Mouse (Mus musculus) limb, embryonic 15.5 days (tissue): ENCODE results near the gene Olfr285. TPM values are rescaled to one million over a fixed set of nuclear protein-coding genes. Genes with fewer than 3 reads are reported as not detected.
A peak's percentile ranks its signal among the peaks of the same experiment; 100 is the strongest.

Source experiments
- ATAC-seq: fragments of 200-750 bp; cut with Nextera tagmentation; 2 replicates; pipeline ENCODE4 v1.8.0; 2017; ENCODE audit warnings: low read depth, moderate TSS enrichment; ENCODE audit not compliant: insufficient number of reproducible peaks, low FRiP score, low TSS enrichment
- H3K27ac ChIP-seq: fragments of 300-500 bp; sonication (generic); 2 replicates; pipeline ENCODE4 v1.5.1; 2015; ENCODE audit warnings: moderate library complexity, mild to moderate bottlenecking, inconsistent platforms
- H3K27me3 ChIP-seq: fragments of 300-500 bp; sonication (generic); 2 replicates; pipeline ENCODE4 v1.6.1; 2015; ENCODE audit warnings: inconsistent platforms
- H3K36me3 ChIP-seq: fragments of 300-500 bp; sonication (generic); 2 replicates; pipeline ENCODE4 v1.6.1; 2015; ENCODE audit warnings: inconsistent platforms
- H3K4me1 ChIP-seq: fragments of 300-500 bp; sonication (generic); 2 replicates; pipeline ENCODE4 v1.6.1; 2015; ENCODE audit warnings: inconsistent platforms
- H3K4me2 ChIP-seq: fragments of 300-500 bp; sonication (generic); 2 replicates; pipeline ENCODE4 v1.6.1; 2015; ENCODE audit warnings: mild to moderate bottlenecking, inconsistent platforms
- H3K4me3 ChIP-seq: fragments of 300-500 bp; sonication (generic); 2 replicates; pipeline ENCODE4 v1.5.1; 2015; ENCODE audit warnings: mild to moderate bottlenecking, inconsistent platforms
- H3K9ac ChIP-seq: fragments of 300-500 bp; sonication (generic); 2 replicates; pipeline ENCODE4 v1.6.1; 2015; ENCODE audit warnings: inconsistent platforms
- H3K9me3 ChIP-seq: fragments of 300-500 bp; sonication (generic); 2 replicates; pipeline ENCODE4 v1.6.1; 2016; ENCODE audit warnings: inconsistent platforms
- whole genome bisulfite sequencing: fragments of 180-500 bp; shearing (Covaris S2); methylation state at CpG from one replicate; pipeline ENCODE4 v1.1.7; 2015; 5-methylcytosine and 5-hydroxymethylcytosine counted together
- polyA plus RNA-seq: library from polyadenylated mRNA; unstranded; fragments of >200 nt; fragmentation: Nextera tagmentation; extraction: Ambion mirVana; gene quantifications from 2 replicates; pipeline ENCODE4 v1.2.1, GENCODE M21; 2015

The Olfr285 gene
- polyA plus RNA-seq: not detected in 2 replicates

DNA sequence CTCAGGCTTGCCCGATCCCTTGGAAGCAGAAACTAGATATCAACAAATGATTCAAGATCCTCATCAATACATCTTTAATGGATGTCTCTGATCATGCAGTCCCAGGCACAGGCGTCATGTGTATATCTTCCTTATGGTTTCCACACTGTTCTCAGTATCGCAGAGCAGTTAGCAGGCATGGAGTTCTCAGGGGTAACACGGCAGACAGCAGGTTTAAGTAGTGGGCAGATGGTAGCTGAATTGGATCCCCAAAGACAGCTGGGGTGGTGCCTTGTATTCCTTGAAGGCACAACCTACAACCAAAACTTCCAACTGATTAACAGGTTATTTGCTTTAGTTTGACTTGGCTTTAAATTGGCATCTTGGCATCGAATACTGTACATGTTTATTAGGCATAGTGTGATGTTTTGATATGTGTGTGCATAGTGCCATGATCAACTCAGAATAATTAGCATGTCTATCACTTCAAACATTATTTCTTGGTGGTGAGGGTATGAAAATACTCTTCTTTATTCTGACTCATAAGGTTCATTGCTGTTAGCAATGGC, at the start of gene Olfr285:
Gene Olfr285, minus strand, starts transcription at position 177 of the 548 bp plus-strand sequence.
- Histone ChIP-seq H3K4me1 (no peaks in the 10 kb centered on the region), H3K27me3 (no peaks in the 10 kb centered on the region), H3K4me2 (no peak within 1 kb of the TSS), H3K9ac (no peak within 1 kb of the TSS), H3K27ac (no peak within 1 kb of the TSS), H3K9me3 (no peaks in the 10 kb centered on the region), H3K36me3 (no peaks in the 10 kb centered on the region), H3K4me3 (no peak within 1 kb of the TSS)
- 91% methylated on average over 5 of the region's 5 CpGs for WGBS
- ATAC-seq: no peak

DNA sequence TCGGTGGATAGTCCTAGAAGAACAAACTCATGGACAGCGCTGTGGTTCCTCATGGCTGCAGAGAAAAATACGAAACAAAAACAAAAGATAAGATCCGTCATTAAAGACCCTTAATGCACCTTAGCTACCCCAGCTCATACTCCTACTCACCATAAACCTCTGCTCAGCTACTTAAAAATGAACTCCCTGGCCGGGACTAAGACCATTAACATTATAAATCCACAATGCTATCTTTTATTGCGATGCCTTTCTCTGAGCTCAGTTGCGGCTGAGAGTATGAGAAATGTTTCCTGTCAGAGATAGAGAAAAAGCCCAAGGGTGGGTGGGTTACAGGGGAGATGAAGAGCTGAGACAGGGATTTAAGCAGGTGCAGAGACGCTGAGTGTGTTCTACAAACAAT, 23.7 kb upstream of the Olfr285 start, which contains the start of gene Olfr284:
Gene Olfr284, minus strand, starts transcription at position 101 of the 400 bp plus-strand sequence.
- H3K4me2 ChIP-seq: no peak within 1 kb of the TSS
- no peaks in the 10 kb centered on the region for H3K27me3 ChIP-seq
- H3K4me3 ChIP-seq: no peak within 1 kb of the TSS
- no peak within 1 kb of the TSS for H3K9ac ChIP-seq
- no peaks in the 10 kb centered on the region for H3K36me3 ChIP-seq
- no peak for ATAC-seq
- H3K27ac ChIP-seq: no peak within 1 kb of the TSS
- WGBS: 80% methylated on average over 8 of the region's 8 CpGs
- H3K4me1 ChIP-seq: no peaks in the 10 kb centered on the region
- no peaks in the 10 kb centered on the region for H3K9me3 ChIP-seq

DNA sequence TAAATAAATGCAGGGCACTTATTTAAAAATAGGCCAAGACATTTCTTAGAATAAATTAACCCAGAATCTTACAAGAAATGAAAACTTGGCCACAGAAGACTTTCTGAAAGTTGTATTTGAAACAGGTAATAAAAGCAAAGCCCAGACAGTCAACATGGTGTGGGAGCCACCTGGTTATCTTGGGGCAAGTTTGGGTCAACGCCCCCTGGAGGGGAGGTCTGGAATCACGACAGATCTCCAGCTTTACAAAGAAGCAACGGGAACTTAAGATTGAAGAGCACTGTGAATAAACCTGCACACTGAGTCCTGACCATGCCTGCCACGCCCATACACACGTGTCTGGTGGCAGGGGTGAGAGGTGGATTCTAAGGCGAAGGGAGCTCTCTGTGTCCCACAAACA, 1.4 kb downstream of the Olfr285 start:
- no peaks in the 10 kb centered on the region for H3K36me3 ChIP-seq
- H3K4me3 ChIP-seq: no peak overlapping the region
- H3K4me1 ChIP-seq: no peaks in the 10 kb centered on the region
- H3K9ac ChIP-seq: no peak overlapping the region
- no peaks in the 10 kb centered on the region for H3K9me3 ChIP-seq
- no peak overlapping the region for H3K27ac ChIP-seq
- ATAC-seq: no peak
- no peaks in the 10 kb centered on the region for H3K27me3 ChIP-seq
- H3K4me2 ChIP-seq: no peak overlapping the region
- WGBS: 49% methylated on average over 6 of the region's 6 CpGs

DNA sequence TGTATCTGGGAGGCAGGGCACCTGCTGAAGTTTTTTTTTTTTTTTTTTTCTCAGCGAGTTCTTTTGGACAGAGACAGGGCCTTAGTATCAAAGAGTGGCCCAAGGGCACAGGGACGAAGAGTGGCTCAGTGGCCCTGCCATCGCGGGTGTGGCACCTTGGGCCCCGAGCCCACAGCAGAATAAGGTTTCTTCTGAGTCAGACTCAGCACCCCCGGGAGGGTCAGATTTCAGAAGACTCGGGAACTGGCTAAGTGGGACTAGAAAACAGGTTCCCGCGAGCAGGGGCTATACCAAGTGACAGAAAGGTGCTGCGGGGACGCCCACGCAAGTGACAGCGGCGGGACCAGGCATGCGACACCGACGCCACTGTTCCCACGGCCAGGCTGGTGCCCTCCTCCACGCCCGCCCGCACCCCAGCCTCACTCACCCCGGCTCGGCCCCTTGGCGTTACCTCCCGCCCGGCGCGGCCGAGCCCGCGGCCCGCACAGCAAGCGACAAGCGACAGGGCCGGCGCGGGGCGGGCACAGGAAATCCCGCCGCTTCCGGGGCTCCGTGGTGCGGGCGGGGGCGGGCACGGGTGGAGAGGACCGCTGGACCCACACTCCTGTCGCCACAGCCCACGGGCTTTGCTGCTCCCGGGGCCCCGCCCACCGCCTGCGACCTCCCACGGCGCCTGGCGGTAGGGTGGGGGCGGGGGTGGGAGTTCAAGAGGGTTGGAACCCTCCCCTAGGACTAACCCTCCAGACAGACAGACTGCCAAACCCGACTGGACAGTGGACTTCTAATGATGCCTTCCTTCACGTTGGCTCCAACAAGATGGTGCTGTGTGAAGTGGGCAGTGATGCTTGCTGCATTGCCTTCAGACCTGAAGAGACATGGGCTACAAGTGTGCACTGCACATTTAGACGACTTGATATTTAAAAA, 21.3 kb downstream of the Olfr285 start, which contains the start of gene Zfp641:
Gene Zfp641, minus strand, starts transcription at position 534 of the 924 bp plus-strand sequence.
- Histone ChIP-seq H3K4me3 (peak within 1 kb of the TSS; percentile 54), H3K4me2 (peak within 1 kb of the TSS; percentile 94), H3K27me3 (peaks cover 24% of the 10 kb centered on the region), H3K36me3 (no peaks in the 10 kb centered on the region), H3K9me3 (no peaks in the 10 kb centered on the region), H3K9ac (peak within 1 kb of the TSS; percentile 40), H3K4me1 (peaks cover 7% of the 10 kb centered on the region), H3K27ac (no peak within 1 kb of the TSS)
- WGBS: 2% methylated on average over 57 of the region's 60 CpGs
- no peak for ATAC-seq

DNA sequence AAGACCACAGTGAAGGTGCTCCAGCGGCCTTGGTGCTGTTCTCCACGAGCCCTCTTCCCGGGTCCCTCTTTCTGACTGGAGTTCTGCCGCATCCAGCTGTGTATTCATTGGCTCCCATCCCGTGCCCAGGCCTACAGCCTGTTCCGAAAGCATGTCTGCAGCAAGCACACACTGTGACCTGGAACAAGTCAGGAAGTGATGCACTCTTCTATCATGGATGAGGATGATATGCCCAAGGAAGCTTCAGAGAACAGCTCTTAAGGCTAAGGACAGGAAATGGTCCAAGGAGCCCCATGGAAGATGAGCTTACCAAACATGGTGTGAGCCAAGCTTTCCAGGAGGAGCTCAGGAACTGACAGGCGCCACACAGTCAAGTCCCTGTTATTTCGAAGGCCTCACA, 23.5 kb downstream of the Olfr285 start:
- no peak for ATAC-seq
- 84% methylated on average over 8 of the region's 8 CpGs for WGBS

DNA sequence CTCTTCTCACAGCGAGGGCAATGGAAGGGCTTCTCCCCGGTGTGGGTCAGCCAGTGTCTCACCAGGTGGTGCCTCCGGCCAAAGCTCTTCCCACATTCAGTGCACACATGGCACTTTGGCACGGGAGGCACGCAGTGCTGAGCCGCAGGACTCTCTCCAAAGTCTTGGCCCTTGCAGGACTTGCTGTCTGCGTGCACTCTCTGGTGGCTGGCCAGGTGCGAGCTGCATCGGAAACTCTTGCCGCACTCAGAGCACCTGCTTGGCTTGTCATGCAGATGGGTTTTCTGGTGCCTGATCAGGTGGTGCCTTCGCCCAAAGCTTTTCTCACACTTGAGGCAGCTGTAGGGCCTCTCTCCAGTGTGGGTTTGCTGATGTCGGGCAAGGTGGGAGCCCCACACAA, 28.6 kb downstream of the Olfr285 start:
- no peaks in the 10 kb centered on the region for H3K9me3 ChIP-seq
- H3K36me3 ChIP-seq: no peaks in the 10 kb centered on the region
- 70% methylated on average over 12 of the region's 12 CpGs for WGBS

More for the DNA sequence above, 23.5 kb downstream of the Olfr285 start:
- Histone ChIP-seq H3K36me3 (no peaks in the 10 kb centered on the region), H3K27me3 (peaks cover 24% of the 10 kb centered on the region), H3K9ac (no peak overlapping the region), H3K4me2 (no peak overlapping the region), H3K9me3 (no peaks in the 10 kb centered on the region), H3K27ac (no peak overlapping the region), H3K4me1 (peaks cover 7% of the 10 kb centered on the region), H3K4me3 (no peak overlapping the region)

DNA sequence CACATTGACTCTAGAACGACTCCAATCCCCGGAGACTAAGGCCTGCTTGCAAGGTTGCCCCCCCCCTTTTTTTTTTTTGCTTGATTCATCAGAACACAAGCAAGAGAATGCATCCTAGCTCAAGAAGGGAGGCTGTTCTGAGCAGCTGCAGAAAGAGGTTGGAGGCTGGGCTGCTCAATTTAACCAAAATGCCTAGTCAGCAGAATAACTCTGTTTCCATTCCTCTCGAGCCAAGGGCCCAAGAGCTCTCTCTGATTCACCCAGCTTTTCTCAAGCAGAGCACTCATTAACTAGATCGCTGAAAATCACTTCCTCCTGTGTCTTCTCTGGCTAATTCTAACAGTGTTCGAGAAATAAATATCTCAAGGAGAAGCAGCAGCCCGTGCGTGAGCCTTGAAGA, 30.7 kb downstream of the Olfr285 start:
- WGBS: 67% methylated on average over 7 of the region's 7 CpGs
- Histone ChIP-seq H3K27ac (no peak overlapping the region), H3K9ac (no peak overlapping the region), H3K4me1 (no peaks in the 10 kb centered on the region), H3K9me3 (no peaks in the 10 kb centered on the region), H3K36me3 (no peaks in the 10 kb centered on the region), H3K4me2 (no peak overlapping the region), H3K27me3 (no peaks in the 10 kb centered on the region), H3K4me3 (no peak overlapping the region)
- ATAC-seq: no peak

More for the DNA sequence above, 28.6 kb downstream of the Olfr285 start:
- Histone ChIP-seq H3K27me3 (0 out of 2 replicates have a peak, but pooled peaks cover 3% of the 10 kb centered on the region), H3K4me2 (no peak overlapping the region), H3K4me1 (no peaks in the 10 kb centered on the region), H3K4me3 (no peak overlapping the region), H3K9ac (no peak overlapping the region), H3K27ac (no peak overlapping the region)
- ATAC-seq: no peak

Other genes starting within 250 kb of the Olfr285 start
- 47.5 and 77.4 TPM in 2 replicates for gene Pfkm, start 224.8 kb downstream of the Olfr285 start, polyA plus RNA-seq
- 28.6 and 29.3 TPM in 2 replicates for gene Senp1, start 223.6 kb downstream of the Olfr285 start, polyA plus RNA-seq
- 46.7 and 56.3 TPM in 2 replicates for gene Asb8, start 151.7 kb downstream of the Olfr285 start, polyA plus RNA-seq
- 0.20 and 0.40 TPM in 2 replicates for gene Ccdc184, start 150.2 kb downstream of the Olfr285 start, polyA plus RNA-seq
- gene Olfr288, start 121.8 kb downstream of the Olfr285 start, polyA plus RNA-seq: not detected in 2 replicates
- not detected in 2 replicates for gene Gm44579, start 96.4 kb downstream of the Olfr285 start, polyA plus RNA-seq
- gene Olfr287, start 96.3 kb downstream of the Olfr285 start, polyA plus RNA-seq: not detected in 2 replicates
- gene Olfr286, start 82.9 kb downstream of the Olfr285 start, polyA plus RNA-seq: not detected in 2 replicates
- gene H1fnt, start 60.1 kb downstream of the Olfr285 start, polyA plus RNA-seq: not detected in 2 replicates
- 0.20 and 0.56 TPM in 2 replicates for gene Zfp641, start 21.2 kb downstream of the Olfr285 start, polyA plus RNA-seq
- gene Olfr284, start 23.6 kb upstream of the Olfr285 start, polyA plus RNA-seq: not detected in 2 replicates
- gene Olfr283, start 63.6 kb upstream of the Olfr285 start, polyA plus RNA-seq: not detected in 2 replicates
- gene Olfr282, start 113.9 kb upstream of the Olfr285 start, polyA plus RNA-seq: not detected in 2 replicates
- not detected in 2 replicates for gene Olfr281, start 135.2 kb upstream of the Olfr285 start, polyA plus RNA-seq
- not detected in 2 replicates for gene OR5BS1P, start 152.5 kb upstream of the Olfr285 start, polyA plus RNA-seq
- 0.20 TPM in 1 of 2 replicates, not detected in the other for gene Lalba, start 165.4 kb upstream of the Olfr285 start, polyA plus RNA-seq
- gene Olfr279, start 175.0 kb upstream of the Olfr285 start, polyA plus RNA-seq: not detected in 2 replicates
- gene Kansl2, start 216.9 kb upstream of the Olfr285 start, polyA plus RNA-seq: 90.5 and 101 TPM in 2 replicates